Mouse (Mus musculus) heart, adult 2 months (tissue): ENCODE results near the gene Krtap4-13.

Experiments
- CTCF ChIP-seq: fragments of 200-600 bp; IDR thresholded peaks from 2 replicates; pipeline ENCODE4 v1.8.1; 2022; ENCODE audit warnings: antibody characterized with exemption, mild to moderate bottlenecking, moderate library complexity
- EP300 ChIP-seq: fragments of 200-500 bp; IDR thresholded peaks from 2 replicates; pipeline ENCODE4 v1.6.1; 2011; ENCODE audit warnings: low read depth, low read length, control low read depth; ENCODE audit not compliant: insufficient read depth
- POLR2A ChIP-seq: fragments of 200-500 bp; IDR thresholded peaks from 2 replicates; pipeline ENCODE4 v1.6.1; 2011; ENCODE audit warnings: mild to moderate bottlenecking, low read depth, low read length, control low read depth; ENCODE audit not compliant: insufficient read depth

DNA sequence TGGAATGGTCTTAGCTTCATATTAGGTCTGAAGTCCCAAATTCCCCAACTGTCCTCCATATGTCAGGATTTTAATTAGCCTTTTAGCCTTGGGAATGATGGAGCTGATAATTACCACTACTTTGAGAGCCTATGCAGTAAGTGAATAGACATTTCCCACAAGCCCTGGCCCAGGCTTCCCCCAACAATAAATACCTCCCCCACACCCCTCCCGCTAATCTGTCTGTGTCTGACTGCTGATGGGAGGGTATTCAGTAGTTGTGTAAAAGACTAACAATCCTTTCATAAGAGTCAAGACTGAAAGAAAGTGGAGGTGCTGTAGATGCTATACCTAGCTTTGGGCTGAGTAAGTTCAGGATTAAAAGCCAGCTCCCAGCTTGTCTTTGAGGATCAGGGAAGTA lies 32.5 kb upstream of the Krtap4-13 start:
- TF ChIP-seq CTCF (no peak), EP300 (no peak), POLR2A (no peak)
